In the genomic region with DNA sequence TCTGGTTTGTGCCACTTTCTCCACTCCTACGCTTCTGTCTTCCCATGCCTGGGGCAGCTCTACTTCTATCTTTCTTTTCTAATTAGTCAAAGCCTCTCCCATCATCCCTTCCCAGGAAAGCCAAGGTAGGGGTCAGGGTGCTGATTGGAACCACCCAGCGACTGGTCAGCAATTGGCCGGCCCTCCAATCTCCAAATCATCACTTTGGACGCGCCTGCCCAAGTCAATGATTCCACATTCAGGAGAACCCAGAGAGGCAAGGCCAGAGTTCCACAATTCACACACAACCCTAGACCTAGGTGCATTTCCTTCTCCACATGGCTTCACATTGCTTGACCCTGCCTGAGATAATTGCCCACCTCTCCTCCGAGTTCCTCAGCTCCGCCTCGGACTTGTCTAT, we compare ENCODE assay signal across 8 mouse cellular contexts. TPM values are rescaled to one million over a fixed set of nuclear protein-coding genes. Genes with fewer than 3 reads are reported as not detected.
DNase-seq lines count a peak whose midpoint lies in the region; ATAC-seq and TF ChIP-seq lines count a peak whose summit lies in the region.

No protein-coding gene starts in this region.

- dilution Hi-C loops in CH12.LX (cut with MboI; ENCODE audit: extremely low pct_ligation_motif_present, extremely low pct_unique_long_range_greater_than_20kb, low sequenced_read_pairs) = no loop called here

- H3K9me3 ChIP-seq in heart, embryonic 10.5 days = no peaks in the 10 kb centered on the region
- no peaks in the 10 kb centered on the region for H3K9me3 ChIP-seq in CH12.LX (replicated peaks; ENCODE audit: low read length)
- no peaks in the 10 kb centered on the region for H3K9me3 ChIP-seq in forebrain, embryonic 14.5 days (replicated peaks; ENCODE audit: control insufficient read depth, low read length)
- H3K9me3 ChIP-seq in limb, embryonic 14.5 days (ENCODE audit: control insufficient read depth, low read length) = no peaks in the 10 kb centered on the region
- H3K9me3 ChIP-seq in stomach, postnatal 0 days (ENCODE audit: control insufficient read depth, low read length) = no peaks in the 10 kb centered on the region

- peak overlapping the region; percentile 69 for H3K4me3 ChIP-seq in heart, embryonic 10.5 days
- H3K4me3 ChIP-seq in CH12.LX (replicated peaks in 1 of 3; ENCODE audit: low read depth in 2 of 3, low read length in 2 of 3, poor library complexity in 1 of 3) = peak overlapping the region; percentile 59 to 84 (median 83)
- peak overlapping the region; percentile 52 for H3K4me3 ChIP-seq in forebrain, embryonic 14.5 days (ENCODE audit: low read depth, low read length)
- H3K4me3 ChIP-seq in limb, embryonic 14.5 days (replicated peaks; ENCODE audit: low read length) = peak overlapping the region; percentile 72
- peak overlapping the region; percentile 74 for H3K4me3 ChIP-seq in stomach, postnatal 0 days (ENCODE audit: low read depth, low read length)

- peak overlapping the region; percentile 50 for H3K9ac ChIP-seq in CH12.LX (ENCODE audit: insufficient read depth, low read depth)
- H3K9ac ChIP-seq in forebrain, embryonic 14.5 days (ENCODE audit: low read length) = peak overlapping the region; percentile 70
- H3K9ac ChIP-seq in limb, embryonic 14.5 days (ENCODE audit: low read depth, low read length, severe bottlenecking) = peak overlapping the region; percentile 71
- peak overlapping the region; percentile 88 for H3K9ac ChIP-seq in stomach, postnatal 0 days (ENCODE audit: low read length)

- no peak for TF ChIP-seq CTCF in CH12.LX (conservative IDR thresholded peaks at IDR 0.05 in 1 of 2, IDR thresholded peaks at IDR 0.05 in 1 of 2; ENCODE audit: low read depth in 2 of 2, low read length in 2 of 2)
- TF ChIP-seq CTCF in stomach, postnatal 0 days (IDR thresholded peaks at IDR 0.05; ENCODE audit: low read depth) = no peak

- H3K27me3 ChIP-seq in heart, embryonic 10.5 days (ENCODE audit: insufficient read depth, poor library complexity, severe bottlenecking) = peaks cover 27% of the 10 kb centered on the region
- peaks cover 3% of the 10 kb centered on the region for H3K27me3 ChIP-seq in CH12.LX (replicated peaks)
- peaks cover 29% of the 10 kb centered on the region for H3K27me3 ChIP-seq in forebrain, embryonic 14.5 days (replicated peaks; ENCODE audit: control insufficient read depth, insufficient read depth, low read length)
- peaks cover 8% of the 10 kb centered on the region; the same call in 1 of the 2 replicates for H3K27me3 ChIP-seq in limb, embryonic 14.5 days (ENCODE audit: control insufficient read depth, insufficient read depth, low read length)
- H3K27me3 ChIP-seq in stomach, postnatal 0 days (ENCODE audit: control insufficient read depth, insufficient read depth, low read length) = no peaks in the 10 kb centered on the region

- no peak for TF ChIP-seq EP300 in CH12.LX (IDR thresholded peaks at IDR 0.05; ENCODE audit: low read length)
- TF ChIP-seq EP300 in stomach, postnatal 0 days (optimal IDR thresholded peaks at IDR 0.05) = no peak

- no peak; the same call in 1 of the 2 replicates for TF ChIP-seq POLR2A in CH12.LX (IDR thresholded peaks at IDR 0.05; ENCODE audit: low read depth, low read length)
- no peak for TF ChIP-seq POLR2A in limb, embryonic 14.5 days (IDR thresholded peaks at IDR 0.05; ENCODE audit: borderline replicate concordance, extremely low read depth, insufficient read depth, insufficient read length)

- DNase-seq in heart, embryonic 10.5 days (ENCODE audit: low spot score) = no peak
- no peak for DNase-seq in heart, postnatal 36 days
- no peak for DNase-seq in CH12.LX (ENCODE audit: extremely low read depth)
- no peak for DNase-seq in forebrain, embryonic 14.5 days (ENCODE audit: low spot score)
- no peak for DNase-seq in limb, embryonic 14.5 days (ENCODE audit: low spot score)
- no peak for DNase-seq in stomach, postnatal 0 days (ENCODE audit: low spot score)
- no peak for DNase-seq in left cerebral cortex, postnatal 25 days (ENCODE audit: low spot score in 2 of 2)
- no peak for DNase-seq in testis, postnatal 14 days (ENCODE audit: low spot score)

- TF ChIP-seq RAD21 in CH12.LX (IDR thresholded peaks at IDR 0.05; ENCODE audit: low read depth, low read length) = no peak

- H3K4me1 ChIP-seq in heart, embryonic 10.5 days = peaks cover 29% of the 10 kb centered on the region
- peaks cover 5 to 29% of the 10 kb centered on the region in 2 experiments for H3K4me1 ChIP-seq in CH12.LX (ENCODE audit: control insufficient read depth in 1 of 2, insufficient read depth in 2 of 2)
- peaks cover 13% of the 10 kb centered on the region for H3K4me1 ChIP-seq in forebrain, embryonic 14.5 days (ENCODE audit: control insufficient read depth, insufficient read depth, low read length)
- H3K4me1 ChIP-seq in limb, embryonic 14.5 days (ENCODE audit: control insufficient read depth, insufficient read depth, low read length) = peaks cover 18% of the 10 kb centered on the region
- H3K4me1 ChIP-seq in stomach, postnatal 0 days (replicated peaks; ENCODE audit: control insufficient read depth, insufficient read depth) = no peaks in the 10 kb centered on the region; the same call in 1 of the 2 replicates

- peaks cover 12% of the 10 kb centered on the region for H3K79me2 ChIP-seq in CH12.LX (replicated peaks; ENCODE audit: control insufficient read depth, extremely low read depth, insufficient read depth, poor library complexity, severe bottlenecking)

- WGBS in heart, embryonic 10.5 days = 6% methylated on average over 8 of the region's 8 CpGs
- 20% methylated on average over 8 of the region's 8 CpGs for WGBS in forebrain, embryonic 14.5 days
- WGBS in limb, embryonic 14.5 days = 15% methylated on average over 8 of the region's 8 CpGs
- 24% methylated on average over 8 of the region's 8 CpGs for WGBS in stomach, postnatal 0 days

- intact Hi-C loops in heart, postnatal 36 days (cut with DNase I) = no loop called here
- intact Hi-C loops in left cerebral cortex, postnatal 25 days (cut with DNase I) = no loop called here

- peak overlapping the region; percentile 82 for H3K27ac ChIP-seq in heart, embryonic 10.5 days
- peak overlapping the region; percentile 55; the same call in 1 of the 2 replicates for H3K27ac ChIP-seq in CH12.LX (ENCODE audit: insufficient read depth, low read depth)
- no peak overlapping the region for H3K27ac ChIP-seq in forebrain, embryonic 14.5 days (ENCODE audit: low read depth, low read length)
- peak overlapping the region; percentile 46; the same call in 1 of the 2 replicates for H3K27ac ChIP-seq in limb, embryonic 14.5 days (replicated peaks; ENCODE audit: low read depth, low read length)
- H3K27ac ChIP-seq in stomach, postnatal 0 days (replicated peaks) = peak overlapping the region; percentile 92

- in situ Hi-C loops in CH12.LX (cut with MboI; ENCODE audit: low pct_ligation_motif_present, low pct_unique_long_range_greater_than_20kb, low sequenced_read_pairs) = no loop called here

- no peaks in the 10 kb centered on the region for H3K36me3 ChIP-seq in heart, embryonic 10.5 days
- H3K36me3 ChIP-seq in CH12.LX (replicated peaks in 1 of 2; ENCODE audit: control insufficient read depth in 1 of 2, insufficient read depth in 1 of 2, low read length in 1 of 2) = no peaks in the 10 kb centered on the region
- H3K36me3 ChIP-seq in forebrain, embryonic 14.5 days (ENCODE audit: control insufficient read depth, insufficient read depth, low read length) = no peaks in the 10 kb centered on the region
- H3K36me3 ChIP-seq in limb, embryonic 14.5 days (ENCODE audit: control insufficient read depth, insufficient read depth, low read length) = no peaks in the 10 kb centered on the region
- H3K36me3 ChIP-seq in stomach, postnatal 0 days (ENCODE audit: control insufficient read depth, insufficient read depth, low read length) = no peaks in the 10 kb centered on the region

- peak overlapping the region; percentile 74 for H3K4me2 ChIP-seq in CH12.LX (ENCODE audit: insufficient read depth, low read depth, poor library complexity, severe bottlenecking)
- H3K4me2 ChIP-seq in forebrain, embryonic 14.5 days (ENCODE audit: low read length) = peak overlapping the region; percentile 93
- peak overlapping the region; percentile 88 for H3K4me2 ChIP-seq in limb, embryonic 14.5 days (replicated peaks; ENCODE audit: low read depth, low read length, severe bottlenecking)
- peak overlapping the region; percentile 90 for H3K4me2 ChIP-seq in stomach, postnatal 0 days (replicated peaks; ENCODE audit: low read depth)

- no peak for ATAC-seq in forebrain, embryonic 14.5 days
- no peak for ATAC-seq in limb, embryonic 14.5 days (ENCODE audit: low FRiP score, low read depth)
- ATAC-seq in stomach, postnatal 0 days (ENCODE audit: low FRiP score, low TSS enrichment) = no peak

RNA-seq across cellular contexts. Expression of gene Dgka, which starts 0.4 kb away (rescaled TPM):
- polyA plus RNA-seq in heart, embryonic 10.5 days (2016; fragmentation: Nextera tagmentation; extraction: Ambion mirVana) = 3.9 and 4.4 TPM in 2 replicates
- 10 to 100 TPM; 11.5 to 12.8 TPM for total RNA-seq in heart, postnatal 36 days (2021)
- total RNA-seq in CH12.LX (2012; rRNA removed) = 5.9 and 6.6 TPM in 2 replicates
- 3.4 TPM in 2 replicates for total RNA-seq in CH12.LX (2014; rRNA removed)
- 9.0 and 9.5 TPM in 2 replicates for polyA plus RNA-seq in CH12.LX (2012; ENCODE audit: insufficient read length, low read depth)
- polyA plus RNA-seq in forebrain, embryonic 14.5 days (2014; fragmentation: Nextera tagmentation; extraction: Ambion mirVana) = 3.8 and 4.5 TPM in 2 replicates
- 23.0 and 26.6 TPM in 2 replicates for polyA plus RNA-seq in limb, embryonic 14.5 days (2012; rRNA removed)
- 18.4 and 19.9 TPM in 2 replicates for polyA plus RNA-seq in limb, embryonic 14.5 days (2014; fragmentation: Nextera tagmentation; extraction: Ambion mirVana)
- 14.6 and 15.7 TPM in 2 replicates for polyA plus RNA-seq in stomach, postnatal 0 days (2015; fragmentation: Nextera tagmentation; extraction: Ambion mirVana)
- total RNA-seq in left cerebral cortex, postnatal 25 days (2021) = 1 to 10 TPM; 5.1 to 6.3 TPM

RNA-seq across cellular contexts. Expression of gene Pym1, which starts 3.5 kb away (rescaled TPM):
- polyA plus RNA-seq in heart, embryonic 10.5 days (2016; fragmentation: Nextera tagmentation; extraction: Ambion mirVana) = 31.8 and 45.4 TPM in 2 replicates
- 1 to 10 TPM; 7.8 to 9.7 TPM for total RNA-seq in heart, postnatal 36 days (2021)
- total RNA-seq in CH12.LX (2012; rRNA removed) (52.8 and 63.1 TPM in 2 replicates), CH12.LX (2014; rRNA removed) (84.9 and 87.8 TPM in 2 replicates)
- 75.6 and 86.6 TPM in 2 replicates for polyA plus RNA-seq in CH12.LX (2012; ENCODE audit: insufficient read length, low read depth)
- 48.4 and 55.4 TPM in 2 replicates for polyA plus RNA-seq in forebrain, embryonic 14.5 days (2014; fragmentation: Nextera tagmentation; extraction: Ambion mirVana)
- 49.9 and 60.3 TPM in 2 replicates for polyA plus RNA-seq in limb, embryonic 14.5 days (2012; rRNA removed)
- polyA plus RNA-seq in limb, embryonic 14.5 days (2014; fragmentation: Nextera tagmentation; extraction: Ambion mirVana) = 36.0 and 36.8 TPM in 2 replicates
- 22.7 and 24.1 TPM in 2 replicates for polyA plus RNA-seq in stomach, postnatal 0 days (2015; fragmentation: Nextera tagmentation; extraction: Ambion mirVana)
- total RNA-seq in left cerebral cortex, postnatal 25 days (2021) = 10 to 100 TPM; 28.8 to 29.5 TPM

RNA-seq across cellular contexts. Expression of gene Cdk2, which starts 39.4 kb away (rescaled TPM):
- 106 and 110 TPM in 2 replicates for polyA plus RNA-seq in heart, embryonic 10.5 days (2016; fragmentation: Nextera tagmentation; extraction: Ambion mirVana)
- 10 to 100 TPM; 13.8 to 13.9 TPM for total RNA-seq in heart, postnatal 36 days (2021)
- total RNA-seq in CH12.LX (2012; rRNA removed) = 38.9 and 47.1 TPM in 2 replicates
- 79.3 and 86.9 TPM in 2 replicates for total RNA-seq in CH12.LX (2014; rRNA removed)
- 75.3 and 89.2 TPM in 2 replicates for polyA plus RNA-seq in CH12.LX (2012; ENCODE audit: insufficient read length, low read depth)
- polyA plus RNA-seq in forebrain, embryonic 14.5 days (2014; fragmentation: Nextera tagmentation; extraction: Ambion mirVana) = 41.0 and 43.8 TPM in 2 replicates
- 132 and 148 TPM in 2 replicates for polyA plus RNA-seq in limb, embryonic 14.5 days (2012; rRNA removed)
- polyA plus RNA-seq in limb, embryonic 14.5 days (2014; fragmentation: Nextera tagmentation; extraction: Ambion mirVana) = 106 and 115 TPM in 2 replicates
- polyA plus RNA-seq in stomach, postnatal 0 days (2015; fragmentation: Nextera tagmentation; extraction: Ambion mirVana) = 33.1 and 33.4 TPM in 2 replicates
- total RNA-seq in left cerebral cortex, postnatal 25 days (2021) = 1 to 10 TPM; 2.5 to 3.2 TPM

RNA-seq across cellular contexts. Expression of gene Pmel, which starts 40.2 kb away (rescaled TPM):
- polyA plus RNA-seq in heart, embryonic 10.5 days (2016; fragmentation: Nextera tagmentation; extraction: Ambion mirVana) = 0.75 and 0.89 TPM in 2 replicates
- under 1 TPM; 0.46 to 0.50 TPM for total RNA-seq in heart, postnatal 36 days (2021)
- total RNA-seq in CH12.LX (2012; rRNA removed) = 7.1 and 7.6 TPM in 2 replicates
- total RNA-seq in CH12.LX (2014; rRNA removed) = 5.3 and 5.5 TPM in 2 replicates
- 8.8 and 9.4 TPM in 2 replicates for polyA plus RNA-seq in CH12.LX (2012; ENCODE audit: insufficient read length, low read depth)
- polyA plus RNA-seq in forebrain, embryonic 14.5 days (2014; fragmentation: Nextera tagmentation; extraction: Ambion mirVana) = 0.27 and 0.83 TPM in 2 replicates
- polyA plus RNA-seq in limb, embryonic 14.5 days (2012; rRNA removed) = 3.7 and 3.8 TPM in 2 replicates
- polyA plus RNA-seq in limb, embryonic 14.5 days (2014; fragmentation: Nextera tagmentation; extraction: Ambion mirVana) = 4.6 and 5.5 TPM in 2 replicates
- 1.4 and 2.0 TPM in 2 replicates for polyA plus RNA-seq in stomach, postnatal 0 days (2015; fragmentation: Nextera tagmentation; extraction: Ambion mirVana)
- total RNA-seq in left cerebral cortex, postnatal 25 days (2021) = under 1 TPM; 0.39 to 0.96 TPM

RNA-seq across cellular contexts. Expression of gene Mmp19, which starts 46.5 kb away (rescaled TPM):
- polyA plus RNA-seq in heart, embryonic 10.5 days (2016; fragmentation: Nextera tagmentation; extraction: Ambion mirVana) = 0.28 and 1.7 TPM in 2 replicates
- 1 to 10 TPM; 3.5 to 4.0 TPM for total RNA-seq in heart, postnatal 36 days (2021)
- total RNA-seq in CH12.LX (2012; rRNA removed) = 0.76 and 1.3 TPM in 2 replicates
- 0.39 and 0.50 TPM in 2 replicates for total RNA-seq in CH12.LX (2014; rRNA removed)
- 0.57 and 0.72 TPM in 2 replicates for polyA plus RNA-seq in CH12.LX (2012; ENCODE audit: insufficient read length, low read depth)
- 0.37 and 0.62 TPM in 2 replicates for polyA plus RNA-seq in forebrain, embryonic 14.5 days (2014; fragmentation: Nextera tagmentation; extraction: Ambion mirVana)
- polyA plus RNA-seq in limb, embryonic 14.5 days (2012; rRNA removed) = 1.4 TPM in 2 replicates
- polyA plus RNA-seq in limb, embryonic 14.5 days (2014; fragmentation: Nextera tagmentation; extraction: Ambion mirVana) = 0.86 and 1.1 TPM in 2 replicates
- 2.0 and 2.1 TPM in 2 replicates for polyA plus RNA-seq in stomach, postnatal 0 days (2015; fragmentation: Nextera tagmentation; extraction: Ambion mirVana)
- under 1 TPM; 0.39 to 0.78 TPM for total RNA-seq in left cerebral cortex, postnatal 25 days (2021)
